ENCODE assay signal across 30 mouse cellular contexts in the genomic region with DNA sequence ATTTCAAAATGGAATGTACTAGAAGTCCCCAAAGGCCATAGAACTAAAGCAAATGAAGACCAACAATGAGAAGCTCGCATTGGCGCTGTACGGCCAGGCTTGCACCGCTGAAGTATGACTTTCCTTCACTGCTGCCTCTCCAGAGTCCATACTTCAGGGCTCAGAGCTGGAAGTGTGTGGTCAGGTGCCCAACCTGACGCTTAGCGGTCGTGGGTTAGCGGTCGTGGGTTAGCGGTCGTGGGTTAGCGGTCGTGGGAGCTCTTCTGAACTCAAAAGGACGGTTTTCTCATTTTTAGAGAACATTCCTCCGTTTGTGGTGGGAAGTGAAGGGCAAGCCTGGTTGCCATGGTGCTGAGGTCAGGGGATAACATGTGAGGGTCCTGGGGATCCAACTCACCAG. TPM values are rescaled to one million over a fixed set of nuclear protein-coding genes. Genes with fewer than 3 reads are reported as not detected.
A peak's percentile ranks its signal among the peaks of the same experiment; 100 is the strongest.
DNase-seq lines count a peak whose midpoint lies in the region; ATAC-seq and TF ChIP-seq lines count a peak whose summit lies in the region.
"Had no signal": no experiment of that assay in that cellular context is flagged by ENCODE, and none has a peak within 500 bp of the region (broad histone marks: within the 10 kb centered on the region; RNA-seq: fewer than 3 reads in every experiment).

No protein-coding gene starts in this region.

- H3K27ac ChIP-seq in heart, embryonic 11.5 days (ENCODE audit: low read depth, low read length): peak overlapping the region; percentile 29; the same call in 1 of the 2 replicates
- no peak overlapping the region for H3K27ac ChIP-seq in heart, embryonic 10.5 days
- H3K27ac ChIP-seq in heart, postnatal 0 days (ENCODE audit: low read depth): peak overlapping the region; percentile 79
- H3K27ac ChIP-seq: forebrain, embryonic 15.5 days; hindbrain, embryonic 13.5 days; kidney, postnatal 0 days; left cerebral cortex, adult 2 months; liver, embryonic 14.5 days; midbrain, embryonic 13.5 days had no signal

- H3K27me3 ChIP-seq in heart, embryonic 11.5 days (ENCODE audit: control insufficient read depth, insufficient read depth, low read length): peaks cover 6% of the 10 kb centered on the region; the same call in 1 of the 2 replicates
- peaks cover 34% of the 10 kb centered on the region for H3K27me3 ChIP-seq in heart, embryonic 10.5 days (ENCODE audit: insufficient read depth, poor library complexity, severe bottlenecking)
- no peaks in the 10 kb centered on the region for H3K27me3 ChIP-seq in heart, postnatal 0 days (ENCODE audit: control insufficient read depth, insufficient read depth, low read length)

- no peak for TF ChIP-seq EP300 in heart, postnatal 0 days (IDR thresholded peaks at IDR 0.05; ENCODE audit: low read depth)

- intact Hi-C loops in heart, postnatal 25 days (cut with DNase I): no loop called here

- WGBS in heart, embryonic 11.5 days (ENCODE audit: insufficient replicate concordance): 90% methylated on average over 15 of the region's 15 CpGs
- 94% methylated on average over 15 of the region's 15 CpGs for WGBS in heart, embryonic 10.5 days
- WGBS in heart, postnatal 0 days: 93% methylated on average over 15 of the region's 15 CpGs

- H3K4me3 ChIP-seq in heart, embryonic 11.5 days (ENCODE audit: low read depth, low read length): no peak overlapping the region
- no peak overlapping the region for H3K4me3 ChIP-seq in heart, embryonic 10.5 days
- H3K4me3 ChIP-seq in heart, postnatal 0 days (ENCODE audit: low read depth, low read length): no peak overlapping the region
- H3K4me3 ChIP-seq: forebrain, embryonic 15.5 days; hindbrain, embryonic 13.5 days; left cerebral cortex, adult 2 months; midbrain, embryonic 13.5 days had no signal

- H3K9me3 ChIP-seq in heart, embryonic 11.5 days (replicated peaks; ENCODE audit: control insufficient read depth, low read length): no peaks in the 10 kb centered on the region
- peaks cover 10% of the 10 kb centered on the region for H3K9me3 ChIP-seq in heart, embryonic 10.5 days
- H3K9me3 ChIP-seq in heart, postnatal 0 days (replicated peaks; ENCODE audit: control insufficient read depth, low read length): no peaks in the 10 kb centered on the region
- H3K9me3 ChIP-seq: embryonic facial prominence, embryonic 15.5 days; forebrain, embryonic 15.5 days; hindbrain, embryonic 13.5 days; midbrain, embryonic 13.5 days had no signal

- no peak for TF ChIP-seq CTCF in heart, postnatal 0 days (IDR thresholded peaks at IDR 0.05; ENCODE audit: low read depth)

- peaks cover 6% of the 10 kb centered on the region; the same call in 1 of the 2 replicates for H3K4me1 ChIP-seq in heart, embryonic 11.5 days (ENCODE audit: control insufficient read depth, insufficient read depth, low read length)
- H3K4me1 ChIP-seq in heart, embryonic 10.5 days: peaks cover 13% of the 10 kb centered on the region
- H3K4me1 ChIP-seq in heart, postnatal 0 days (ENCODE audit: control insufficient read depth, insufficient read depth): peaks cover 10% of the 10 kb centered on the region; the same call in 1 of the 2 replicates
- H3K4me1 ChIP-seq: forebrain, embryonic 15.5 days; midbrain, embryonic 13.5 days had no signal

- no peak for ATAC-seq in heart, embryonic 11.5 days (replicated peaks; ENCODE audit: insufficient number of reproducible peaks, low FRiP score, low TSS enrichment)
- no peak for ATAC-seq in heart, postnatal 0 days (ENCODE audit: insufficient read depth, low read depth)
- ATAC-seq: forebrain, embryonic 15.5 days; midbrain, embryonic 13.5 days had no signal

- H3K9ac ChIP-seq in heart, embryonic 11.5 days (ENCODE audit: low read depth, low read length): no peak overlapping the region
- H3K9ac ChIP-seq in heart, postnatal 0 days (replicated peaks; ENCODE audit: low read depth, low read length): no peak overlapping the region
- H3K9ac ChIP-seq: forebrain, embryonic 15.5 days; hindbrain, embryonic 13.5 days; liver, embryonic 14.5 days; midbrain, embryonic 13.5 days had no signal

- no peak overlapping the region for H3K4me2 ChIP-seq in heart, embryonic 11.5 days
- H3K4me2 ChIP-seq in heart, postnatal 0 days (ENCODE audit: low read depth, low read length): no peak overlapping the region
- H3K4me2 ChIP-seq: forebrain, embryonic 15.5 days; hindbrain, embryonic 13.5 days; midbrain, embryonic 13.5 days had no signal

- DNase-seq in heart, embryonic 10.5 days (ENCODE audit: low spot score): no peak
- DNase-seq in heart, postnatal 0 days (ENCODE audit: low spot score): no peak
- no peak for DNase-seq in heart, postnatal 25 days (ENCODE audit: low spot score)
- peak; percentile 7 to 51 for DNase-seq in spleen, postnatal 4 days (ENCODE audit: low spot score in 2 of 2)
- no peak for DNase-seq in spleen, postnatal 14 days (ENCODE audit: low spot score in 2 of 2)
- DNase-seq in layer of hippocampus, postnatal 25 days (ENCODE audit: extremely low spot score in 1 of 2, low spot score in 1 of 2): no peak
- DNase-seq: adrenal gland, postnatal 36 days; cerebellum, adult 11 months; cerebellum, adult 9-11 months; gastrocnemius, postnatal 10 days; heart, adult 18-20 months; kidney, adult 11 months; layer of hippocampus, adult 9-11 months; lung, postnatal 10 days; thymus, adult 18-20 months; thymus, postnatal 4 days had no signal

- H3K36me3 ChIP-seq in heart, embryonic 11.5 days (ENCODE audit: control insufficient read depth, insufficient read depth, low read length): no peaks in the 10 kb centered on the region
- no peaks in the 10 kb centered on the region for H3K36me3 ChIP-seq in heart, embryonic 10.5 days
- H3K36me3 ChIP-seq in heart, postnatal 0 days (replicated peaks; ENCODE audit: control insufficient read depth, insufficient read depth, low read length): no peaks in the 10 kb centered on the region
- H3K36me3 ChIP-seq: embryonic facial prominence, embryonic 15.5 days; forebrain, embryonic 15.5 days; hindbrain, embryonic 13.5 days; midbrain, embryonic 13.5 days had no signal

RNA-seq across cellular contexts. Expression of gene Lbx1, which starts 28.5 kb away (rescaled TPM):
- polyA plus RNA-seq in heart, embryonic 11.5 days (2014; fragmentation: Nextera tagmentation; extraction: Ambion mirVana): 0.08 and 0.16 TPM in 2 replicates
- 0.20 and 1.0 TPM in 2 replicates for polyA plus RNA-seq in heart, embryonic 10.5 days (2016; fragmentation: Nextera tagmentation; extraction: Ambion mirVana)
- total RNA-seq in heart, postnatal 0 days (2014; rRNA removed; ENCODE audit: low replicate concordance): not detected in 2 replicates
- not detected in 2 replicates for polyA plus RNA-seq in heart, postnatal 0 days (2015; fragmentation: Nextera tagmentation; extraction: Ambion mirVana)
- total RNA-seq in heart, postnatal 25 days (2021): under 1 TPM in 1 of 2 experiments, not detected in 1; 0.29 TPM
- total RNA-seq in layer of hippocampus, postnatal 25 days (2021): not detected
- total RNA-seq: common myeloid progenitor, adult 5-6 weeks; left cerebral cortex, adult 2 months; left cerebral cortex, postnatal 36 days; megakaryocyte, adult 5-6 weeks had no signal
- polyA plus RNA-seq: forebrain, embryonic 15.5 days; large intestine, adult 2 months; liver, embryonic 14.5 days; small intestine, adult 2 months had no signal

RNA-seq across cellular contexts. Expression of gene Tlx1, which starts 56.7 kb away (rescaled TPM):
- 0.45 and 1.0 TPM in 2 replicates for polyA plus RNA-seq in heart, embryonic 11.5 days (2014; fragmentation: Nextera tagmentation; extraction: Ambion mirVana)
- 1.0 and 4.1 TPM in 2 replicates for polyA plus RNA-seq in heart, embryonic 10.5 days (2016; fragmentation: Nextera tagmentation; extraction: Ambion mirVana)
- 0.34 and 1.3 TPM in 2 replicates for total RNA-seq in heart, postnatal 0 days (2014; rRNA removed; ENCODE audit: low replicate concordance)
- 0.31 and 0.33 TPM in 2 replicates for polyA plus RNA-seq in heart, postnatal 0 days (2015; fragmentation: Nextera tagmentation; extraction: Ambion mirVana)
- total RNA-seq in heart, postnatal 25 days (2021): not detected
- total RNA-seq in layer of hippocampus, postnatal 25 days (2021): not detected
- total RNA-seq: adrenal gland, adult 18-20 months; adrenal gland, postnatal 36 days; common myeloid progenitor, adult 5-6 weeks; heart, adult 18-20 months; left cerebral cortex, adult 2 months; left cerebral cortex, postnatal 36 days; megakaryocyte, adult 5-6 weeks had no signal
- polyA plus RNA-seq: forebrain, embryonic 15.5 days; kidney, postnatal 0 days; large intestine, adult 2 months; small intestine, adult 2 months had no signal

Comparison
In these comparisons a context has a peak if more than half of its experiments do, and no peak if none do; other contexts are left out.
1. DNase-seq: peak in spleen, postnatal 4 days (2 of 2); none in heart, embryonic 10.5 days (single experiment), heart, postnatal 0 days (single experiment), heart, postnatal 25 days (single experiment), spleen, postnatal 14 days (0 of 2) and layer of hippocampus, postnatal 25 days (0 of 2).